Mouse (Mus musculus): Measurements from ENCODE around the gene Pik3ap1. TPM values are rescaled to one million over a fixed set of nuclear protein-coding genes. Genes with fewer than 3 reads are reported as not detected.

Pik3ap1 gene
- polyA plus RNA-seq, 1 experiment from 2014 or later: 3.0 TPM

Other genes with a start within 250 kb of the Pik3ap1 start
- gene Tll2, start 178.3 kb downstream of the Pik3ap1 start, polyA plus RNA-seq (2015; fragmentation: Nextera tagmentation; extraction: Ambion mirVana): 0.46 and 0.52 TPM in 2 replicates
- 129 and 147 TPM in 2 replicates for gene Tm9sf3, start 121.1 kb downstream of the Pik3ap1 start, polyA plus RNA-seq (2015; fragmentation: Nextera tagmentation; extraction: Ambion mirVana)
- gene Lcor, start 97.5 kb upstream of the Pik3ap1 start, polyA plus RNA-seq (2015; fragmentation: Nextera tagmentation; extraction: Ambion mirVana): 8.2 and 8.7 TPM in 2 replicates
- 1.8 and 2.1 TPM in 2 replicates for gene Gm340, start 197.3 kb upstream of the Pik3ap1 start, polyA plus RNA-seq (2015; fragmentation: Nextera tagmentation; extraction: Ambion mirVana)

All from limb, embryonic 15.5 days (tissue).